Mouse (Mus musculus) limb, embryonic 14.5 days (tissue): Measurements from ENCODE around the gene Gm37419. TPM values are rescaled to one million over a fixed set of nuclear protein-coding genes. Genes with fewer than 3 reads are reported as not detected.

Experiments
- ATAC-seq: fragments of 200-750 bp; cut with Nextera tagmentation; 2 replicates; pipeline ENCODE4 v1.8.0; 2017; ENCODE audit warnings: low read depth, moderate number of reproducible peaks, moderate TSS enrichment; ENCODE audit not compliant: low FRiP score
- DNase-seq: peaks from one replicate; pipeline ENCODE4 v3.0.0-alpha.2; 2015; ENCODE audit warnings: low spot score
- H3K27ac ChIP-seq: fragments of 300-500 bp; sonication (generic); replicated peaks from 2 replicates; pipeline ENCODE4 v1.5.1; 2014; ENCODE audit warnings: low read depth, mild to moderate bottlenecking, low read length, moderate library complexity, mixed read lengths
- H3K27me3 ChIP-seq: fragments of 300-500 bp; sonication (generic); 2 replicates; pipeline ENCODE4 v1.6.1; 2014; ENCODE audit warnings: low read length, mixed read lengths; ENCODE audit not compliant: control insufficient read depth, insufficient read depth
- H3K36me3 ChIP-seq: fragments of 300-500 bp; sonication (generic); 2 replicates; pipeline ENCODE4 v1.6.1; 2014; ENCODE audit warnings: mild to moderate bottlenecking, low read length, moderate library complexity, mixed read lengths; ENCODE audit not compliant: control insufficient read depth, insufficient read depth
- H3K4me1 ChIP-seq: fragments of 300-500 bp; sonication (generic); 2 replicates; pipeline ENCODE4 v1.6.1; 2014; ENCODE audit warnings: antibody characterized with exemption, low read length, mixed read lengths; ENCODE audit not compliant: control insufficient read depth, insufficient read depth
- H3K4me2 ChIP-seq: fragments of 300-500 bp; sonication (generic); replicated peaks from 2 replicates; pipeline ENCODE4 v1.6.1; 2014; ENCODE audit warnings: low read depth, mild to moderate bottlenecking, low read length, moderate library complexity; ENCODE audit not compliant: severe bottlenecking
- H3K4me3 ChIP-seq: fragments of 300-500 bp; sonication (generic); replicated peaks from 2 replicates; pipeline ENCODE4 v1.5.1; 2014; ENCODE audit warnings: low read length
- H3K9ac ChIP-seq: fragments of 300-500 bp; sonication (generic); 2 replicates; pipeline ENCODE4 v1.6.1; 2014; ENCODE audit warnings: mild to moderate bottlenecking, low read depth, low read length, moderate library complexity; ENCODE audit not compliant: severe bottlenecking
- H3K9me3 ChIP-seq: fragments of 300-500 bp; sonication (generic); 2 replicates; pipeline ENCODE4 v1.6.1; 2016; ENCODE audit warnings: low read length; ENCODE audit not compliant: control insufficient read depth
- POLR2A ChIP-seq: fragments of 200-500 bp; IDR thresholded peaks from 2 replicates; pipeline ENCODE4 v1.8.0; 2012; ENCODE audit warnings: inconsistent platforms, mild to moderate bottlenecking, moderate library complexity, borderline replicate concordance; ENCODE audit not compliant: insufficient read depth, insufficient read length; ENCODE audit errors: extremely low read depth
- WGBS: fragments of 180-500 bp; shearing (Covaris S2); extraction: QIAGEN DNeasy Blood & Tissue Kit; methylation state at CpG from one replicate; pipeline ENCODE4 v1.1.7; 2014; 5-methylcytosine and 5-hydroxymethylcytosine counted together
- polyA plus RNA-seq, 2 experiments: library from polyadenylated mRNA; depleted of rRNA in 1 of 2; stranded (reverse) in 1 of 2; unstranded in 1 of 2; fragments of >200 nt; fragmentation: Nextera tagmentation in 1 of 2; extraction: Ambion mirVana in 1 of 2; gene quantifications; 2 replicates each; pipeline versions ENCODE4 v1.2.1 to v1.2.3; 2012 to 2014

The Gm37419 gene
- polyA plus RNA-seq, 2 experiments: not detected

- no peak for TF ChIP-seq POLR2A
- H3K27me3 ChIP-seq: no peaks in the 10 kb centered on the region
- H3K4me1 ChIP-seq: no peaks in the 10 kb centered on the region
- H3K36me3 ChIP-seq: no peaks in the 10 kb centered on the region
- H3K27ac ChIP-seq: no peak overlapping the region
- no peak overlapping the region for H3K4me3 ChIP-seq
- ATAC-seq: no peak
- WGBS: 55% methylated on average over 6 of the region's 6 CpGs
- H3K4me2 ChIP-seq: no peak overlapping the region
- no peak overlapping the region for H3K9ac ChIP-seq
- no peak for DNase-seq
- no peaks in the 10 kb centered on the region for H3K9me3 ChIP-seq
Observed at GRCm38 (mm10) chr16:24016273-24016672, 28.0 kb downstream of the Gm37419 start.

DNA sequence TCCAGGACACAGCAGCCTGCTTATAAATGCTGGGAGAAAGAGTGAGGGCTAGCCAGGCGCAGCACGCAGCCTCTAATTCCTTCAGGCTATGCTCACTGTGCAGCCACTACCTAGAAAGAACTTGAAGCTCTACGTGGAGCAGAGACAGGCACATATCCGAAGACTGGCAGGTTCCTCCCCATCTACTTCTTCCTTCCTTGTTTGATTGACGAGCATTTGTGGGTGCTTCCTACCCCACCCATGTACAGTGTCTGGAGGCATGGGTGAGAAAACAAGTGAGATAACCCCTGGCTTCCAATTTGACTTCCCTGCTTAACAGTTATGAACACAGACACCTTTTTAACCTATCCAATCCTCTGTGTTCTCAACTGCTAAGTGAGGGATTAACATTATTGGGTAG, 28.5 kb downstream of the Gm37419 start:
- 52% methylated on average over 5 of the region's 5 CpGs for WGBS
- Histone ChIP-seq H3K27me3 (no peaks in the 10 kb centered on the region), H3K9ac (no peak overlapping the region)

DNA sequence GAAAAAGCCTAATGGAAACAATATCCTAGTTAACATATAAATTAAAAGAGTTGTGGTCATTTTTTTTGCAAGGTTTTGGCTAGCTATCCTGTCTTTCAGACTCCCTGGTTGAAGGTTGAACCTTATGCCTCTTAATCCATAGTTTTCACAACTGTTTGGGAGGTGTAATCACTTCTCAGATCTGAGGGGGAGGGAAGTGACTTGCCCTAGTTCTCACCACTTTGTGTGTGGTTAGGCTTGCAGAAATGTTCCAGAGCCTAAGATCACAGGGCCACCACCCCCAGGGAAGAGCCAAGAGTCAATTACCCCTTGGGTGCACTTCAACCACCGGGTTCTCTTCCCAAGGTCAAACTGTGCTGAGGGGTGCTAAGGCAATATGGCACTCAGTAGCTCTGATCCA, 33.4 kb downstream of the Gm37419 start:
- H3K36me3 ChIP-seq: no peaks in the 10 kb centered on the region
- ATAC-seq (no peak), DNase-seq (no peak)
- no peak overlapping the region for H3K4me2 ChIP-seq
- 50% methylated on average over 1 of the region's 1 CpGs for WGBS
- no peaks in the 10 kb centered on the region for H3K27me3 ChIP-seq
- no peak overlapping the region for H3K9ac ChIP-seq
- no peaks in the 10 kb centered on the region for H3K4me1 ChIP-seq
- H3K4me3 ChIP-seq: no peak overlapping the region
- no peak for TF ChIP-seq POLR2A
- no peaks in the 10 kb centered on the region for H3K9me3 ChIP-seq
- H3K27ac ChIP-seq: no peak overlapping the region

More for the DNA sequence above, 28.5 kb downstream of the Gm37419 start:
- Histone ChIP-seq H3K9me3 (no peaks in the 10 kb centered on the region), H3K4me1 (no peaks in the 10 kb centered on the region), H3K27ac (no peak overlapping the region), H3K36me3 (no peaks in the 10 kb centered on the region), H3K4me2 (no peak overlapping the region), H3K4me3 (no peak overlapping the region)
- ATAC-seq (no peak), DNase-seq (no peak)
- TF ChIP-seq POLR2A: no peak

DNA sequence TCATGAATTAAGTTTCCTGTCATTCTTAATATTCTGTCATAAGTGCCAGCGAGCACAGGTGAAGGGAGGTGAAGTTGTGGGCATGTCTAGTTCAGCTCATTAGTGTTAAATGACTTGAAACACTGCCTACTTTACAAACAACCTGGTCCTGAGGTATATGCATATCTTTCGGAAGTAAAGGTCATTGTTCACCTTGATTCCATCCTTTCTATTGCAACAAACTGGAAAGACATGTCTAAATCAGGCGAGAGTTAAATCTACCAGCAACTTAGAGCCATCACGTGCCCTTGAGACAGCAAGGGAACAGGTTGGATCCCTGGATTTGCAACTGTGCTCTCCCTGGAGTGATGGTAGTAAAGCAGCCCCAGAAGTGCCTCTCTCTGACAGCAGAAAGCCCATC, 34.3 kb downstream of the Gm37419 start:
- ATAC-seq: no peak

DNA sequence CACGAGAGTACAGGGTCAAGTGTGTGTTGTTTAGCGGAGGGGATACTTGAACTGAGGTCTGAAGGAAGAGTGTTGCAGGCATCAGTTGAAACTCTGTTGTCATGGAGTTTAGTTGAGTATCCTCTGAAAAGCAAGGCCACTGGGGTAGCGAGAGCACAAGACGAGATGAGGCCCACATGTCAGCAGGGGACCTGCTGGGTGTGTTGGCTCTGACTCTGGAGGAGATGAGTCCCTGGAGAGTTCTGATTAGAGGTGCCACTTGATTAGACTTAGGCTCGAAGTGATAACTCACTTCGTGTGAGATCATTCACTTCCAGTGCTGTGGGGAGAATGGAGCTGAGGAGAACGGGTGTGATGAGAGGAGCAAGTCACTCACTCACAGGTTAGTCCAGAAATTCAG, 37.2 kb downstream of the Gm37419 start:
- H3K9me3 ChIP-seq: no peaks in the 10 kb centered on the region
- H3K4me2 ChIP-seq: no peak overlapping the region
- ATAC-seq: no peak
- no peaks in the 10 kb centered on the region for H3K27me3 ChIP-seq
- no peak overlapping the region for H3K27ac ChIP-seq
- no peaks in the 10 kb centered on the region for H3K4me1 ChIP-seq
- DNase-seq: no peak
- WGBS: 64% methylated on average over 7 of the region's 7 CpGs
- no peak overlapping the region for H3K9ac ChIP-seq
- no peaks in the 10 kb centered on the region for H3K36me3 ChIP-seq
- TF ChIP-seq POLR2A: no peak
- H3K4me3 ChIP-seq: no peak overlapping the region

More for the DNA sequence above, 34.3 kb downstream of the Gm37419 start:
- Histone ChIP-seq H3K9ac (no peak overlapping the region), H3K36me3 (no peaks in the 10 kb centered on the region), H3K27ac (no peak overlapping the region), H3K9me3 (no peaks in the 10 kb centered on the region), H3K4me1 (no peaks in the 10 kb centered on the region), H3K4me2 (no peak overlapping the region), H3K27me3 (no peaks in the 10 kb centered on the region), H3K4me3 (no peak overlapping the region)
- TF ChIP-seq POLR2A: no peak
- DNase-seq: no peak
- WGBS: 80% methylated on average over 4 of the region's 4 CpGs
